Mouse (Mus musculus) kidney, embryonic 14.5 days (tissue): ENCODE measurements around the gene Creb3l1. TPM values are rescaled to one million over a fixed set of nuclear protein-coding genes. Genes with fewer than 3 reads are reported as not detected.
A peak's percentile ranks its signal among the peaks of the same experiment; 100 is the strongest.

ENCODE experiments used
- ATAC-seq: fragments of 200-750 bp; cut with Nextera tagmentation; 2 replicates; pipeline ENCODE4 v1.8.0; 2017; ENCODE audit warnings: moderate number of reproducible peaks, mild to moderate bottlenecking, moderate TSS enrichment, moderate library complexity; ENCODE audit not compliant: low FRiP score, low TSS enrichment
- H3K27ac ChIP-seq: fragments of 300-500 bp; sonication (generic); 2 replicates; pipeline ENCODE4 v1.5.1; 2014; ENCODE audit warnings: low read depth, mild to moderate bottlenecking, low read length, moderate library complexity, mixed read lengths
- H3K27me3 ChIP-seq: fragments of 300-500 bp; sonication (generic); 2 replicates; pipeline ENCODE4 v1.6.1; 2014; ENCODE audit warnings: mild to moderate bottlenecking, low read length; ENCODE audit not compliant: control insufficient read depth, insufficient read depth
- H3K36me3 ChIP-seq: fragments of 300-500 bp; sonication (generic); 2 replicates; pipeline ENCODE4 v1.6.1; 2014; ENCODE audit warnings: low read length, mixed read lengths; ENCODE audit not compliant: control insufficient read depth, insufficient read depth
- H3K4me1 ChIP-seq: fragments of 300-500 bp; sonication (generic); 2 replicates; pipeline ENCODE4 v1.6.1; 2014; ENCODE audit warnings: low read length, mixed read lengths; ENCODE audit not compliant: control insufficient read depth, insufficient read depth
- H3K4me2 ChIP-seq: fragments of 300-500 bp; sonication (generic); replicated peaks from 2 replicates; pipeline ENCODE4 v1.6.1; 2014; ENCODE audit warnings: low read depth, mild to moderate bottlenecking, low read length
- H3K4me3 ChIP-seq: fragments of 300-500 bp; sonication (generic); 2 replicates; pipeline ENCODE4 v1.5.1; 2014; ENCODE audit warnings: mild to moderate bottlenecking, low read length
- H3K9ac ChIP-seq: fragments of 300-500 bp; sonication (generic); 2 replicates; pipeline ENCODE4 v1.6.1; 2014; ENCODE audit warnings: low read depth, mild to moderate bottlenecking, low read length, moderate library complexity
- H3K9me3 ChIP-seq: fragments of 300-500 bp; sonication (generic); 2 replicates; pipeline ENCODE4 v1.6.1; 2016; ENCODE audit warnings: low read length; ENCODE audit not compliant: control insufficient read depth
- WGBS: fragments of 180-500 bp; shearing (Covaris S2); extraction: QIAGEN DNeasy Blood & Tissue Kit; methylation state at CpG from one replicate; pipeline ENCODE4 v1.1.7; 2014; 5-methylcytosine and 5-hydroxymethylcytosine counted together
- polyA plus RNA-seq: library from polyadenylated mRNA; unstranded; fragments of >200 nt; fragmentation: Nextera tagmentation; extraction: Ambion mirVana; gene quantifications from 2 replicates; pipeline ENCODE4 v1.2.1, GENCODE M21; 2014

The Creb3l1 gene
- polyA plus RNA-seq, 1 experiment from 2014 or later = 15.0 TPM

GRCm38 (mm10) chr2:91980830-91981229 lies 43.5 kb downstream of the Creb3l1 start:
- no peak overlapping the region for H3K4me2 ChIP-seq
- H3K9me3 ChIP-seq = no peaks in the 10 kb centered on the region
- H3K27ac ChIP-seq = no peak overlapping the region
- WGBS = 54% methylated on average over 5 of the region's 5 CpGs
- no peak overlapping the region for H3K9ac ChIP-seq
- H3K36me3 ChIP-seq = no peaks in the 10 kb centered on the region
- peaks cover 15% of the 10 kb centered on the region for H3K27me3 ChIP-seq
- H3K4me3 ChIP-seq = no peak overlapping the region
- ATAC-seq = no peak
- peaks cover 31% of the 10 kb centered on the region for H3K4me1 ChIP-seq

DNA sequence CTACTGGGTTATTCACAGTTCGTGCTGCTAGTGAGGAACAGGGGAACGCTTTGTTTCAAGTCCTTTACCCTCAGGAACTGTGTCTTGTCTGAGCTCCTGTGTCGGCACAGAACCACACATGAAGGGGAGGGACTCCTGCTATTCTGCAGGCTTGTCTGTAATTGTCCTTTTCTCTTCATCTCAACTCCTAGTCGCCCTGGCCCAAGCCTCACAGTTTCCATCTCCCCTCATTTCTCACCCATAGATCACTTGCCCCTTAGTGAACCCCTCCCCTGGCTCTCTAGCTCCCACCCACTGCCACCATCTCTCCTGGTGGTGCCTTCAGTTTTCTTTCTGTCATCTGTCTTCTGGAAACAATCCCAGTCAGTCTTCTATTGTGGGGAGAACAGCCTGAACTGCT lies 44.1 kb downstream of the Creb3l1 start:
- Histone ChIP-seq H3K9me3 (no peaks in the 10 kb centered on the region), H3K36me3 (no peaks in the 10 kb centered on the region), H3K27ac (no peak overlapping the region), H3K4me1 (peaks cover 32% of the 10 kb centered on the region), H3K4me3 (no peak overlapping the region), H3K4me2 (no peak overlapping the region), H3K9ac (no peak overlapping the region), H3K27me3 (peaks cover 21% of the 10 kb centered on the region)
- ATAC-seq = no peak
- 30% methylated on average over 4 of the region's 4 CpGs for WGBS

GRCm38 (mm10) chr2:91978547-91978946 lies 45.8 kb downstream of the Creb3l1 start:
- no peak overlapping the region for H3K27ac ChIP-seq
- H3K4me3 ChIP-seq = no peak overlapping the region
- no peaks in the 10 kb centered on the region for H3K9me3 ChIP-seq
- no peaks in the 10 kb centered on the region for H3K36me3 ChIP-seq
- ATAC-seq = no peak
- H3K4me2 ChIP-seq = no peak overlapping the region
- H3K27me3 ChIP-seq = peaks cover 36% of the 10 kb centered on the region
- WGBS = 14% methylated on average over 2 of the region's 2 CpGs
- peaks cover 21% of the 10 kb centered on the region for H3K4me1 ChIP-seq
- no peak overlapping the region for H3K9ac ChIP-seq

DNA sequence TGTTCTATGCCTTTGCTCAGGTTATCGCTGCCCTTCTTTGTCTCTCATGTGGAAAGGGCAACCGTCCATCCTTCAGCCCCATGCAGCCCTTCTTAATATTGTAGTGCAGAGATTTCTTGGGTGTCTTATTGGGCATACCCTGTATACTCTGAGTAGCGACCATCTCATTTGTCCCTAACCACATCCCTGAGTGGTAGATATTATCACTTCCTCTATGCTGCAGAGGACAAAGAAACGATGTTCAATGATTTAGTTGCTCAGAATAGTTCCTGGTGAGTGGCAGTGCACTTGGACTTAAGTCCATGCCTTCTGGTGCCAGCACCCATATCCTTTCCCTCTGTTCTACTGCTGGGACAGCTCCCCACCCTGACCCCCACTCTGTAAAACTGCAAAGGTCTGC lies 46.3 kb downstream of the Creb3l1 start:
- 80% methylated on average over 4 of the region's 4 CpGs for WGBS
- H3K4me1 ChIP-seq = peaks cover 24% of the 10 kb centered on the region
- peaks cover 36% of the 10 kb centered on the region for H3K27me3 ChIP-seq
- H3K27ac ChIP-seq = no peak overlapping the region
- no peaks in the 10 kb centered on the region for H3K9me3 ChIP-seq
- no peak overlapping the region for H3K9ac ChIP-seq
- H3K36me3 ChIP-seq = no peaks in the 10 kb centered on the region
- no peak for ATAC-seq
- H3K4me3 ChIP-seq = no peak overlapping the region
- no peak overlapping the region for H3K4me2 ChIP-seq

DNA sequence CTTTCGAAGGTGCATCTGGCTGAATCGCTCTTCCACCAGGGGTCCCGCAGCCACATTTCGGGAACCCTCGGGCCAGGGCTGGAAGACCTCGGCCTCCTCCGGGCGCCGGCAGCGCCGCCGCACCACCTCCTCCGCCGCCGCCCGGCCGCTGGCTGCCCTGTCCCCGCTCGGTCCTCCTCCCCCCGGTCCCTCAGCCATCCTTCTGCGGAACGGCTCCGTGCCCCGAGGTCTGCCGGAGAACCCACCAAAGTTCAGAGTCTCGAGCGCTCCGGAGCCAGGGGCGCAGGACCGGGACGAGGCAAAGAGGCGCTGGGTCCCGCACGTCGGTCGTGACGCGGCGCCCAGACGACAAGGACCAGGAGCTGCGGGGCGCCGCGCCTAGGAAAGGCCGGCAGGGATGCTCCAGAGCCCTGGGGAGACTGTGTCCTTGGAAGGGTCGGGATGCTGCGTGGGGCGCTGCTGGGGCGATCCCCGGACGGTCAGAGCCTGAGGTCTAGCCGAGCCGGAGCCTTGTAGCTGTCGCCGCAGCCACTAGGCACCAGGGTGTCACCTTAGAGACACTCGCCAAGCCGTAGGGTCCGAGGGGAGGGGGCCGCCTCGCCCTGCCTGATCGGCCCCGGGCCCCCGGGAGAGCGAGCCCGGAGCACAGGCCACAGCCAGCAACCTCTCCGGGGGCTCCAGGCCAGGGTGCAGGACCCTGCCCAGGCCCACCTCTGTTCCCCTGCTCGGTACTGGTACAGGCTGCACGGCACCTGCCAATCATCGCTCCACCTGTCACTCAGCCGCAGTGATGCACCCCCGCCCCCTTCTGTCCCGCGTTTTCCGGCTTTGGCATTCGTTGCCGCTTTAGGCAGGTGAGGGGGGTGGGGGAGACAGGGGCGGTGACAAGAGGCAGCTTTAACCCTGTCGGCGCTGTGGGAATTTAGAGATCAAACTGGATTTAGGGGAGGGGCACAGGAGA lies 48.4 kb downstream of the Creb3l1 start, which contains the start of gene Dgkz:
Dgkz (minus strand) TSS at position 284 of the 961 bp plus-strand sequence.
- peaks cover 38% of the 10 kb centered on the region for H3K4me1 ChIP-seq
- peak within 1 kb of the TSS; percentile 44 for H3K9ac ChIP-seq
- H3K9me3 ChIP-seq = no peaks in the 10 kb centered on the region
- WGBS = 2% methylated on average over 70 of the region's 79 CpGs
- no peaks in the 10 kb centered on the region for H3K36me3 ChIP-seq
- peak within 1 kb of the TSS; percentile 69 for H3K4me2 ChIP-seq
- H3K27me3 ChIP-seq = peaks cover 36% of the 10 kb centered on the region
- peak; percentile 47 for ATAC-seq
- H3K27ac ChIP-seq = no peak within 1 kb of the TSS
- H3K4me3 ChIP-seq = peak within 1 kb of the TSS; percentile 40

GRCm38 (mm10) chr2:91973416-91974135 lies 50.7 kb downstream of the Creb3l1 start:
- H3K27me3 ChIP-seq = peaks cover 36% of the 10 kb centered on the region

DNA sequence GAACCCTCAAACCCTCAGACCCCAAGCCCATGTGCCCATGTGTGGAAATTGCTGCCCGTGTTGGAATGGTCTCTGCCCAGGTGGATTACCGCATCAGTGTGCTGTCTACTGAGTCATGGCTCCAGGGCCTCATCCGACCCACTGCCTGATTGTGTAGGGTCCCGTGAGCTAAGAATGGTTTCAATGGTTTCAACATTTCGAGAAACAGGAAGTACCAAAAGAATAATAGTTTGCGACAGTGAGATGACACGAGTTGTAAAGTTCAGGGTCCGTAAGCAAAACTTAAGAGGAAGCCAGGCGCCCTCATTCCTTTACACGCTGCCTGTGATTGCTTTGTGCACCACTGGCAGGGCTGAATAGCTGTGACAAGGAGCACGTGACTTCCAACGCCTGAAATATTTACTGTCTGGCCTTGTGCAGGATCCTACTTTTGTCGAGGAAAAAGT lies 52.2 kb downstream of the Creb3l1 start:
- H3K9ac ChIP-seq = no peak overlapping the region
- peaks cover 25% of the 10 kb centered on the region for H3K4me1 ChIP-seq
- no peaks in the 10 kb centered on the region for H3K36me3 ChIP-seq
- peaks cover 35% of the 10 kb centered on the region for H3K27me3 ChIP-seq
- H3K27ac ChIP-seq = peak overlapping the region; percentile 71
- H3K4me2 ChIP-seq = peak overlapping the region; percentile 3; the same call in 1 of the 2 replicates
- no peak overlapping the region for H3K4me3 ChIP-seq
- WGBS = 24% methylated on average over 13 of the region's 13 CpGs
- ATAC-seq = no peak
- H3K9me3 ChIP-seq = no peaks in the 10 kb centered on the region

More at GRCm38 (mm10) chr2:91973416-91974135, 50.7 kb downstream of the Creb3l1 start:
- Histone ChIP-seq H3K27ac (no peak overlapping the region), H3K9me3 (no peaks in the 10 kb centered on the region), H3K9ac (no peak overlapping the region), H3K4me3 (no peak overlapping the region), H3K36me3 (no peaks in the 10 kb centered on the region), H3K4me1 (peaks cover 34% of the 10 kb centered on the region), H3K4me2 (no peak overlapping the region)
- 48% methylated on average over 7 of the region's 7 CpGs for WGBS
- no peak for ATAC-seq

DNA sequence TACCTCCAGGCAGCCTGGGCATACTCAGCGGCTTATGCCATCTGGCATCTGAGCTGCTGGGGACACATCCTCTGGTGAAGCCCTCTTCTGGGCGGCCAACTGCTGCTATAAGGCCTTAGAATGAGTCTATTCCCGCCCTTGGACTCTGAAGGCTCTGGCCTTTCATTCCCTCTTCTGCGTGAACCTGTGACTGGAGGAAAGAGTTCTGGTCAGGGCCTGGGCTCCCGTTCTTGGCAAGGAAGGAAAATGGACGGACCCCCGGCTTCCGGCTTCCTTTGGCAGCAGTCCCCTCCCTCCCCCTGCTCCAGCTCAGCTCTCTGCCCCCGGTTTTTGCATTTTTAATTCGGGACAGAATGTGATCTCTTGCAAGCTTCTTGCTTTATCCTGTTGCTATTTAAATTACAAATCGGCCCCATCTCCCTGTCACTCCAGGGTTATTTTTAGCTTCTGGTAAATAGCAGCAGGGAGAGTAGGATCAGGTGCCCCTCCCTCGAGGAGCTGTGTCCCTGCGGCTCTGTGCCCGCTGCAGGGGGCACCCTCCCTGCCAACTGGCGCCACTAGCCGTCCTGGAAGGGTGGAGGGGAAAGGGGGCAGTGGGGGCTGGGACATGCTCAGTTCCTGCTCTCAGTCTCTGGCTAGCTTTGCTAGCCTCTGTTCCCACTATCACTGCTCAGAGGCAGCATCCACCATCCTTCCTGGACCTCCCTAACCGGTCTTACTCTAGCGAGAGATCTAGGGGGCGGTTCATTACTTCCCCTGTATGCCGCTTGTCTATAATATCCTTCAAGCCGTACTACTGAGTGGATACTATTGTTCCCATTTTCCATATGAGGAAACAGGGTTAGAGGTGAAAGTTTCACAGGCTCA lies 52.8 kb downstream of the Creb3l1 start:
- Histone ChIP-seq H3K4me2 (0 out of 2 replicates have a peak overlapping the region, but pooled peaks have one; percentile 25), H3K9ac (no peak overlapping the region)
- ATAC-seq = peak; percentile 34; the same call in 1 of the 2 replicates

More for the DNA sequence above, 52.8 kb downstream of the Creb3l1 start:
- Histone ChIP-seq H3K27me3 (peaks cover 28% of the 10 kb centered on the region), H3K27ac (peak overlapping the region; percentile 71), H3K4me3 (no peak overlapping the region), H3K9me3 (no peaks in the 10 kb centered on the region), H3K36me3 (no peaks in the 10 kb centered on the region), H3K4me1 (peaks cover 25% of the 10 kb centered on the region)
- 22% methylated on average over 21 of the region's 21 CpGs for WGBS
